Mouse (Mus musculus) erythroblast, embryonic 14.5 days (primary cell): ENCODE data around the gene Zfp46. TPM values are rescaled to one million over a fixed set of nuclear protein-coding genes. Genes with fewer than 3 reads are reported as not detected.

Experiments
- H3K27me3 ChIP-seq: 2 replicates; pipeline ENCODE4 v1.6.1; 2012; ENCODE audit warnings: inconsistent platforms; ENCODE audit not compliant: control insufficient read depth
- H3K36me3 ChIP-seq: 2 replicates; pipeline ENCODE4 v1.6.1; 2012; ENCODE audit warnings: mild to moderate bottlenecking, inconsistent platforms; ENCODE audit not compliant: control insufficient read depth
- H3K4me1 ChIP-seq: 2 replicates; pipeline ENCODE4 v1.6.1; 2012; ENCODE audit warnings: inconsistent platforms; ENCODE audit not compliant: control insufficient read depth
- H3K4me3 ChIP-seq: replicated peaks from 2 replicates; pipeline ENCODE3; 2012; ENCODE audit warnings: moderate library complexity, mild to moderate bottlenecking, inconsistent platforms
- H3K9me3 ChIP-seq: 2 replicates; pipeline ENCODE4 v1.6.1; 2012; ENCODE audit warnings: low read length, inconsistent platforms, mixed read lengths; ENCODE audit not compliant: control insufficient read depth
- GATA1 ChIP-seq: IDR thresholded peaks from 2 replicates; pipeline ENCODE4 v1.6.1; 2012; ENCODE audit warnings: low read length, inconsistent platforms, mixed read lengths
- TAL1 ChIP-seq: IDR thresholded peaks from 3 replicates; pipeline ENCODE4 v1.6.1; 2012; ENCODE audit warnings: low read length, inconsistent platforms, mixed read lengths
- polyA plus RNA-seq: library from polyadenylated mRNA; stranded (reverse); fragments of >175 nt; gene quantifications from 2 replicates; pipeline ENCODE4 v1.2.3, GENCODE M21; 2012

Gene Zfp46
- 0.17 and 0.27 TPM in 2 replicates for polyA plus RNA-seq

DNA sequence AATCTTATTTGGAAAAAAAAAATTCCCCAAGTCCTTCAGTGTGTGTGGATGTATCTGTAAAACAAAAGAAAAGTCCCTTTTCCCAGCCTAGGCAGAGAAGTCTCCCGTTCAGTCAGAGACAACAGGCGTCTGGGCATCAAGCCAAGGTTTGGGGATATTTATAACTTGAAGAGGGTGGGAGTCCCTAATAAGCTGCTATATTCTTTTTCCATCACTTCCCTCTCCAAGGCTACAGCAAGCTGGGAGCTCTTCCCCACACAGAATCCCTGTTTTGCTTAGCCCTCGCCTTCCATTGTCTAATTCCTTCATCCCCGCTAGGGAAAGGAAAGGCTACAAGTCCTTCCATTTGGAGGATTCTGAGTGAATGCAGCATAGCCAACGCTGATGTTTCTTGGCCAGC is at the start of gene Zfp46:
Gene Zfp46 (plus strand): TSS at position 229 of the 400 bp plus-strand sequence.
- Histone ChIP-seq H3K4me1 (peaks cover 28% of the 10 kb centered on the region), H3K27me3 (peaks cover 12% of the 10 kb centered on the region), H3K9me3 (peaks cover 10% of the 10 kb centered on the region), H3K4me3 (peak within 1 kb of the TSS; percentile 79), H3K36me3 (peaks cover 22% of the 10 kb centered on the region)
- TF ChIP-seq GATA1 (no peak), TAL1 (no peak)

GRCm38 (mm10) chr4:136238669-136239068 is 45.8 kb upstream of the Zfp46 start:
- Histone ChIP-seq H3K27me3 (peaks cover 52% of the 10 kb centered on the region), H3K36me3 (peaks cover 4% of the 10 kb centered on the region; the same call in 1 of the 2 replicates), H3K9me3 (peaks cover 4% of the 10 kb centered on the region), H3K4me1 (no peaks in the 10 kb centered on the region; the same call in 1 of the 2 replicates), H3K4me3 (no peak overlapping the region)
- TF ChIP-seq TAL1 = no peak
- no peak for TF ChIP-seq GATA1

GRCm38 (mm10) chr4:136239111-136239510 is 45.4 kb upstream of the Zfp46 start:
- H3K4me1 ChIP-seq = no peaks in the 10 kb centered on the region; the same call in 1 of the 2 replicates
- H3K36me3 ChIP-seq = peaks cover 4% of the 10 kb centered on the region; the same call in 1 of the 2 replicates
- TF ChIP-seq GATA1 (no peak), TAL1 (no peak)
- no peak overlapping the region for H3K4me3 ChIP-seq
- H3K9me3 ChIP-seq = peaks cover 4% of the 10 kb centered on the region
- peaks cover 56% of the 10 kb centered on the region for H3K27me3 ChIP-seq

DNA sequence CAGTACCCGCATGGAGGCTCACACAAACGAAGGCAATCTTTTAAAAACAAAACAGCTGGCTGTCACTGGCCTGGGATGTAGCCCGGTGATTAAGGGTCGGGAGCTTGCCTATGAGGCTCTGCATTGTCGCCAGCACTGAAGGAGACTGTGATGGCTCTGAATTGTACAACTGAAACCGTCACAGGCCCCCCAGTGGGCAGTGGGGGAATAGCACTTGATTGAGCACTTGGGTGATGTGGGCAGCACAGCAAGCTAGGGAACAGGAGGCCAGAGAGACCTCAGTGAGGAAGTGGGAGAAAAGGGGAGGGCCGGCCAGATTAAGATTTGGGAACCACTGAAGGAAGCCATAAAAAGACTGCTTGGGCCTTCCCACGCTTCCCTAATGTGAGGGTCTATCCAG is 44.9 kb upstream of the Zfp46 start:
- TF ChIP-seq TAL1 (no peak), GATA1 (no peak)
- Histone ChIP-seq H3K4me1 (no peaks in the 10 kb centered on the region; the same call in 1 of the 2 replicates), H3K27me3 (peaks cover 61% of the 10 kb centered on the region), H3K36me3 (peaks cover 4% of the 10 kb centered on the region; the same call in 1 of the 2 replicates), H3K9me3 (peaks cover 4% of the 10 kb centered on the region), H3K4me3 (no peak overlapping the region)

- TF ChIP-seq GATA1 = no peak
- no peak for TF ChIP-seq TAL1
- H3K4me1 ChIP-seq = no peaks in the 10 kb centered on the region; the same call in 1 of the 2 replicates
- H3K4me3 ChIP-seq = no peak overlapping the region
- peaks cover 4% of the 10 kb centered on the region; the same call in 1 of the 2 replicates for H3K36me3 ChIP-seq
- H3K27me3 ChIP-seq = peaks cover 66% of the 10 kb centered on the region
- peaks cover 4% of the 10 kb centered on the region for H3K9me3 ChIP-seq
These were observed 44.4 kb upstream of the Zfp46 start for GRCm38 (mm10) chr4:136240123-136240522.

DNA sequence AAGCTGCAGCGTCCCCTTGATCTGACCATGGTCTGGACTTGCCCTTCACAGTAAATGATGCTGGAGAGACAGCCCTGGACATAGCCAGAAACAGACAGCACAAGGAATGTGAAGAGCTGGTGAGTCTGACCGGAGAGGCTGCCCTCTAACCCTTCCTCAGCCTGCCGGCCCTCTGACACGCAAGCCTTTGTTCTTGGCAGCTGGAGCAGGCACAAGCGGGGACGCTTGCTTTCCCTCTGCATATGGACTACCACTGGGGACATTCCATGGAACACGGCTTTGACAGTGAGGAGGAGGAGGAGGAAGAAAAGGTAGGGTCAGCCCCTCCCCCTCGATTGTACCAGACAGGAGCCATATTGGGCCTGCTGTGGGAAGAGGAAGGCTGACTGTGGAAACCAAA is 43.5 kb upstream of the Zfp46 start:
- peaks cover 74% of the 10 kb centered on the region for H3K27me3 ChIP-seq
- H3K9me3 ChIP-seq = peaks cover 2% of the 10 kb centered on the region
- no peak overlapping the region for H3K4me3 ChIP-seq
- H3K4me1 ChIP-seq = no peaks in the 10 kb centered on the region; the same call in 1 of the 2 replicates
- peaks cover 3% of the 10 kb centered on the region; the same call in 1 of the 2 replicates for H3K36me3 ChIP-seq
- TF ChIP-seq TAL1 (no peak), GATA1 (no peak)

- peaks cover 80% of the 10 kb centered on the region for H3K27me3 ChIP-seq
- H3K36me3 ChIP-seq = peaks cover 2% of the 10 kb centered on the region; the same call in 1 of the 2 replicates
- no peak overlapping the region for H3K4me3 ChIP-seq
- no peaks in the 10 kb centered on the region; the same call in 1 of the 2 replicates for H3K4me1 ChIP-seq
- H3K9me3 ChIP-seq = no peaks in the 10 kb centered on the region
- TF ChIP-seq GATA1 (no peak), TAL1 (no peak)
These were observed 42.3 kb upstream of the Zfp46 start for GRCm38 (mm10) chr4:136242065-136242703.

DNA sequence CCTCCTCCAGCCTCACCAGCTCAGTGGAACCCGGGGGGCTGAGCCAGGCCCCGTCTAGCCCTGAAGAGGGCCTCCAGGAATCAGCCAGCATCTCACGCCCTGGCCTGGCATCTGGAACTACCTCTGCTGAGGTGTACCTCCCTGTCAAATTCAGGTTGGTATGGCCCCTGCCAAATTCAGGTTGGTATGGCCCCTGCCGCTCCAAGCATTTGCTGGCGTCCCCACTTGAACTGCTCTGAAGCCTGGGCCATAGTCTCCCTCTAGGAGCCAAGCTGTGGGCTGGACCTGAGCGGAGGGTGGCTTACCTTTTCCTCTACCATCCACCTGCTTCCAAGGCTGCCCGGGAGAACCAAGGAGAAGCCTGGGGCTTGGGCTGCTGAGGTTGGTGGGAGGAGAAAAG is 41.8 kb upstream of the Zfp46 start:
- H3K9me3 ChIP-seq = no peaks in the 10 kb centered on the region
- H3K4me3 ChIP-seq = no peak overlapping the region
- H3K4me1 ChIP-seq = no peaks in the 10 kb centered on the region; the same call in 1 of the 2 replicates
- peaks cover 2% of the 10 kb centered on the region; the same call in 1 of the 2 replicates for H3K36me3 ChIP-seq
- TF ChIP-seq TAL1 (no peak), GATA1 (no peak)
- peaks cover 81% of the 10 kb centered on the region for H3K27me3 ChIP-seq

DNA sequence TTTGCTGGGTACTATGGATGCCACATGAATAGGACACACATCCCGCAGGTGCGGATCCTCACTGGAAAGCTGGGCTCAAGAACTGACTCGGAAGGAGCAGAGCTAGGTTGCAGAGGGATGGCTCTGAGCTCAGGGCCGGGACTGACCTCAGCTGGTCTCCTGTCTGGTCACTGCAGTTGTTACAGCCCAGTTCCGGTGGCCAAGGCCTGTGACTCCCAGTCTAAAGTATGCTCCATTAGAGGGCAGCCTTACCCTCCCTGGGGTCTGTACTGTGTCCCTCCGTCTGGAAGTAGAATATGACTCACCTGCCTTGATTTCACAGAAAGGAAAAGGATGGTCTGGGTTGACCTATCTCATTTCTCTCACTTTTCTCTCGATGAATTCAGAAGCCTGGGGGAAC is 40.3 kb upstream of the Zfp46 start:
- TF ChIP-seq TAL1 (no peak), GATA1 (no peak)
- Histone ChIP-seq H3K9me3 (no peaks in the 10 kb centered on the region), H3K27me3 (peaks cover 81% of the 10 kb centered on the region), H3K36me3 (peaks cover 2% of the 10 kb centered on the region; the same call in 1 of the 2 replicates), H3K4me3 (no peak overlapping the region), H3K4me1 (no peaks in the 10 kb centered on the region)

DNA sequence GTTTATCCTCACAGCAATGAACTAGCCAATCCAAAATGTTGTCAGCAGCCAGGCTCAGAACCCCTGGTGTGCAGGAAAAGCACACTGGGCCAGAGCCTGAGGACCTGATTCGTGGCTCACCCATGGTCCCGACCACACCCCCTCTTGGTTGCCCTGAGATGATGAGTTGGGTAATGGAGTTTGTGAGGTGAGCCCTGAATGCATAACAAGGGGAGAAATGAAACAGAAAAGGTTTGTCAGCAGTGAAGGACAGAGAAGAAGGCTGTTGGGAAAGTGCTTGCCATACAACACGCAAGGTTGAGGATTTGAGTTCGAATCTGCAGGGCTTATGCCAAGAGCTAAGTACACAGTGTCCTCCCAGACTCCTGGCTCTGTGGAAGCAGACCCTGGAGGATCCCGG is 38.8 kb upstream of the Zfp46 start:
- H3K36me3 ChIP-seq = no peaks in the 10 kb centered on the region; the same call in 1 of the 2 replicates
- H3K9me3 ChIP-seq = no peaks in the 10 kb centered on the region
- H3K4me1 ChIP-seq = no peaks in the 10 kb centered on the region
- no peak overlapping the region for H3K4me3 ChIP-seq
- H3K27me3 ChIP-seq = peaks cover 83% of the 10 kb centered on the region
- TF ChIP-seq GATA1 = no peak
- TF ChIP-seq TAL1 = no peak
